Mouse (Mus musculus) cerebellum, adult 9-10 months (tissue): Measurements from ENCODE around the gene Pdpn.
"Not testable (repeated sequence)": the region's sequence is repeated elsewhere in the genome, so short reads cannot be mapped to it uniquely, and the experiment has no call there.

Experiments used
- DNase-seq: peaks from one replicate; pipeline ENCODE4 v3.0.0; 2022

Pdpn gene

DNA sequence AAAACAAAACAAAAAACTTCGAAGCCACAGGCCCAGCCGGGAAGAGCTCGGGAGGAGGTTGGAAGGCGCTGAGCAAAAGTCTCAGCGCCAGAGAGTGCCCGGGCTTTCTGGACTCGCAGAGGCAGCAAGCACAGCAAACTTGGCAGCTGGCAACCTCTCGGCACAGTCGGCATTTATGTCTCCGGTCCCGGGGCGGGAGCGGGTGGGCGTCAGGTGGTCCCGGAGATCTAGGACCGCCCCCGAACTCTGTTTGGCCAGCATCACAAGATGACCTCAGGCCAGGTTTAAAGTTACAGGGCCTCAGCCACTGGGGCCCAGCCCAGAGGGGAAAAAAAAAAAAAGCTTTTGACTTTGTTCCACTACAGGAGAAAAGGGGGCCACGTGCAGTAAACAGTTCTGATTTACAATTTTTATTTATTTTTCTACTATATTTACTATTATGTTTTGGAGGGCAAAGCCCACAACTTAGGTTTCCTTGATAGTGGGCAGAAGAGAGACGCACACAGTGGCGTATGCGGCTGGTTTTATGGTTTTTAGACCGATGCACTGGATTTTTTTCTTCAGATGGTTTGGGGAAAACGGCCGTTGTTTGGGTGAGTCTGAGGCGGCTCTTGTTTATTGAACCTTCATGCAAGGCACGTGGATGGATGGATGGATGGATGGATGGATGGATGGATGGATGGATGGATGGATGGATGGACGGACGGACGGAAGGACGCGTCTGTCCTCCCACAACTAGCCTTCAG is at the start of gene Pdpn:
Gene Pdpn (minus strand): TSS at position 240 of the 746 bp plus-strand sequence.
- no peak for DNase-seq

DNA sequence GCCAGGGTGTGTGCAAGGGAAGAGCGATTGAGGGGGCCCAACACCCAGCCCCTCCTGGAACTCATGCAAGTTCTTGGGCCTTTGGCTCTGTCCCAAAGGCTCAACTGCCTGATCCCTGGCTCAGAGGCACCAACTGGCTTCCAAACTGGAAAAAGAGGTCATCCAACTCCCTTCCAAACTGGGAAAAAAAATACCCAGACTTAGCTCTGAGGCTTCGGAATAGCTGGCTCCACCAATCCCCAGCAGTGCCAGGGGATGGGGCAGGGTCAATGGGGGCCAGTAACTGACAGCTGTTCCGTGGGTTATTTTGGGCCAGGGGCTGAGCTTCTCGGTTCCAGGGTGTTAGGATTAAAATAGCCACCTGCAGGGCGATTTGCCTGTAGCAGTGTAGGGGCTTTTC is 49.3 kb upstream of the Pdpn start:
- peak; percentile 34 for DNase-seq

DNA sequence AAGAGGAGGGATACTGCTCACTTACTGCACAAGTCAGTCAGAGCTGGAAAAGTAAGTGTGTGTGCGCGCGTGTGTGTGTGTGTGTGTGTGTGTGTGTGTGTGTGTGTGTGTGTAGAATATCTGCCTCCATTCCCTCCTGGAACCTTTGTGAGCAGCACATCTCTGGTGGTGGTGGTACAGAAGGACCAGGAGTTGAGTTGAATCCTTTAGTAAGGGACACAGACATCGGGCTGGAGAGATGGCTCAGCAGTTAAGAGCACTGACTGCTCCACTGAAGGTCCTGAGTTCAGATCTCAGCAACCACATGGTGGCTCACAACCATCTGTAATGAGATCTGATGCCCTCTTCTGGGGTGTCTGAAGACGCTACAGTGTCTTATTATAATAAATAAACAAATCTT is 46.1 kb upstream of the Pdpn start:
- not testable (repeated sequence) for DNase-seq

DNA sequence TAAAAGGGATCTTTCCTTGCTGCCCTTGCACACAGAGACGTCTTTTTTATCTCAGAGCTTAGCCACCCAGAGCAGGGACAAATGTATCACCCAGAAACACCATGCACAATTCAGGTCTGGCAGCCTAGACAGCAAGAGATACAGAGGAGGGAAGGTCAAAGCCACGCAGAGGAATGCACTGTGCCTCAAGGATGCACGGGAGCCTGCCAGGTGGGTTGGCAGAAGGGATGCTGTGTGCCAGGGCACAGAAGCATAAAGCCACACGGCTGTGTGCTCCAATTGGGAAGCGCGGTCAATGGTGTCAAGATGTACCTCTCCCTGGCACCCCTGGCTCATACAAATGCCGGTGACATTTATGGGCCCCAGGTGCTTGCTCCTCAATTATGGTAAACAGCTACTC is 42.1 kb upstream of the Pdpn start:
- no peak for DNase-seq

DNA sequence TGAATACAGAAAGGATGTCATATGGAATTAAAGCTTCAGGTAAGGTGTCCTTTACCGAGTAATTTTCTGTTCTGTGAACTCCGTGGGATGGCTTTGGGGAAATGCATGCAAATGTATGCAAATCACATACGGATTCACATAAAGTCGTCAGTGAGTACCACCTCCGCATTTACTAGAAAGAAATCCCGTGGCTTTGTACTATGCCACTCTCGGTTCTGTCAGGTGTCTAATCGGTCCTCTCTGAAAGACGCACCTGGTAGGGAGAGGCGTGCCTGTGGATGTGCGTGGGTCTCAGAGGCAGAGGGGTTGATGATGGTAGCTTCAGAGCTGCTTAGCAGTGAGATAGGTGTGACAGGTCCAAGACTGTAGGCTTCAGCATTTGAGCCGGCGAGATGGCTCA is 40.4 kb upstream of the Pdpn start:
- DNase-seq: no peak

DNA sequence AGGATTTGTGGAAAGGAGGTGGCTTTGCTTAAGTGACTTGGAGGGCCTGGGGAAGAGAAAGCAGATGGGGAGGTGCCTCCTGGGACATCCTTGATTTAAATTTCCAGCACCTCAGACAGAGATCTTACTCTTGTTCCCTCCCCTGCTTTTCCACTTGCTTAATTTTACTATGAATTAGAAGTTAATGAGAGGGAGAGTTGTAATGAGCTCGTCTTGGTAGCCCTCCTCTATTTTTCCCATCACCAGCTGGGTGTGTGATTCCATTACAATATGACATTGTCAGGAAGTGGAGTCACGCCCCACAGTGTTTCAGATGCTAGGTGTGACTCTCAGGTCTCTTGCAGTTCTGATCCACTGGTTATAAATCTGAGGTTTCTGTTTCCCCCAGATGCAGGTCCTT is 36.7 kb upstream of the Pdpn start:
- no peak for DNase-seq

DNA sequence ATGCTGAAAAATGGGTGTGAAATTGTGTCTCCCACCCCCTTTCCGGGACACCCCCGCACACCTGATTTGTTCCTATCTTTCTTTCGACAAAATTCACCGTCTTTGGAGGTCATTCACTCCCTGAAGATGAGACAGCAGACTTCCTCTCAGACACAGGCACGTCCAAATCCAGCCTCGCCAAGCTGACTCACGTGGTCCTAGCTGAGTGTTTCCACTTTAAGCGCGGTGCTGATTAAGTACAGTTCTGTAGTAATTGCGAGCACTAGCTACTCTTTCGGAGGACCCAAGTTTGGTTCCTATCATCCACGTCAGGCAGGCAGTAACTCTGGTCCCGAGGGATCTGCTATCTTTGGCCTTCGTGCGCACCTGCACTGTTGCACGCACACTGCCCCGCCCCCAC is 35.6 kb upstream of the Pdpn start:
- DNase-seq: no peak

DNA sequence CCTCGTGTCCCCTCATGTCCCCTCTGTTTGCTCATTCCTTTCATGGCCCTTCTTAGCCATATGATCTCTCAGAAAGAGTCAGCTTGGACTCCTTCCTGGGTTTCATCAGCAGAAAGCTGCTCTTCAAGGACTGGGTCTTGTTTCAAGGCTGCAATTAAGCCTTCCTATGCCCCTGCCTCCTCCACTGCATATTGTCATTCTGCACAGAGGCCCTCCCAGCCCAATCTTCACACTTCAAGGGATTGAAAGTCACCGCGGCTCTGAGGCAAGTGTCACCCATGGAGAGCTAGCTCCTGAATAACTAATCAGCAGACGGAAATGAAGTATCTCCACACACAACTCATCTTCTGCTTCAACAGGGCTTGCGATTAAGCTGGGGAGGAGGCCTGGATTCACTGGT is 34.8 kb upstream of the Pdpn start:
- no peak for DNase-seq

DNA sequence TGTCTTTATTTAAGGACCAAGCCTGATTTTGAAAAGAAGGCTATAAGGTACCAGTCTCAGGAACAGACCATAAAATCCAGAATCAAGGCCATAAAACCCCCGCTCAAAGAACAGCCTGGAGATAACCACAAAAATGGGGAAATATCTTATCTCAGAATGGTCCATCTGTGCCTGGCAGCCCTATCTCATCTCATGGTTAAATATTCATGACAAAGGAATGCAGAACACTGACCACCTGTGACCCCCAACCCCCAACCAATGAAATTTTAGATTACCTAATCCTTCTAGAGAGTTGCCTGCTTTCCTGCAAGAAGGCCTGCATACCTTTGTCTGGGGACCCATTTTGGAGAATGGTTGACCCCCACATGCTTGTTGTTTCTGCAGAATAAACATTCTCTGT is 32.4 kb upstream of the Pdpn start:
- DNase-seq: no peak

DNA sequence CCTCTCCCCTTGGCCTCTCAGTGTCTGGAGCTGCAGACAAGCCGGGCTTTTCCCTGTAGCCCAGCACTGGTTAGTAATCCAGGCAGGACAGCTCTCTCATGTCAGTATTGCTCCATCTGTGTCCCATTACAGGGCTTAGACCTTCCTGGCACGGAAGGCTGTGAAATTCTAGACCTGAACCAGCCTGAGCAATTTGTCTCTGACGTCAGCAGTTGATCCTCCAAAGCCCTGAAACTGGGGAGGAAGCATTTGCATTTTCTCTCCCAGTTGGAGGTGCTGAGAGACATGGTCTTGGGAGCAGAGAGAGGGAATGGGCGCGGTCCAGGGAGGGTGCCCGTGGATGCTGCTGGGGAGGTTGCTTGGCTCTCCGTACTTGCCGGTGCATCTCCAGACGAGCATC is 31.2 kb upstream of the Pdpn start:
- DNase-seq: no peak

DNA sequence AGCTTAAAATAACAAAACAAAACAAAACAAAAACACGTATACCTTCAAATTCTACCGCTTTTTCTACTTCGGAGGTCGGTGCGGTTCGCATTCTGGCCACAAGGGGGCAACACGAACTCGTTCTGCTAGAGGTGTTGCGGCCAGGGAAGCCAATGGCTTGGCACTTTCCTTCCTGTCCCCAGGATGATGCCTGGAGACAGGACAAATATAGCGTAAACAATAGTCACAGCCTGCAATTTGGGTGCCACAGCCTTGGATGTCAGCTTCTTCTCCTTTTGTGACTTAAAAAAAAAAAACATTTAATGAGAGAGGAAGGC is 26.2 kb upstream of the Pdpn start:
- DNase-seq: peak; percentile 78

DNA sequence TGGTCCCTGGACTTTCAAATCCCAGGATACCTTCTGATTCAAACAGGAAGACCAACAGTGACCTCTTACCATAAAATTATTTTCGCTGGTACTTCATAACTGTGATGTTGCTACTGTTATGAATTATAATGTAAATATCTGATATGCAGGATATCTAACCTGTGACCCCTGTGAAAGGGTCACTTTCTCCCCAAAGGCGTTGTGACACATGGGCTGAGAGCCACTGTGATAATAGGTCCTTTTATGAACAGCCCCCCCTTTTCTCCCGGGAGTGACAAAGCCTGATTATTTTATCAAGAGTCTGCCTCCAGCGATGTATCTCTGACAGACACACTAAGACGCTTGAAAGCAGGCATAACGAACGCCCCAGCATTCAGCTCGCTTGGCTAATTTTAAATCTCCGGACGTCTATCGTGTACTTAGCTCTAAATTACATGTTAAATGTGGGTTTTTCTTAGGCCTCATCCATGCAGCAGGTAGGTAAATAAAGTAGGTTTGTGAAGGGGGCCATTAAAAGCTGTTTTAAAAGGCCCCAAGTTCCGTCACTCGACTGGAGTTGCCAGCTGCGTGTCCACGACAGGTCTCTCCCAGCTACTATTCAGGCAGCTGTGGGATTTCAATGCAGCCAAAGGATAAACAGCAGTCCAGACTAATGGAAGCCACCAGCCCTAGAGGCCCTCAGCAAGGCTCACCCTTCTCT is 25.7 kb upstream of the Pdpn start:
- DNase-seq: no peak

DNA sequence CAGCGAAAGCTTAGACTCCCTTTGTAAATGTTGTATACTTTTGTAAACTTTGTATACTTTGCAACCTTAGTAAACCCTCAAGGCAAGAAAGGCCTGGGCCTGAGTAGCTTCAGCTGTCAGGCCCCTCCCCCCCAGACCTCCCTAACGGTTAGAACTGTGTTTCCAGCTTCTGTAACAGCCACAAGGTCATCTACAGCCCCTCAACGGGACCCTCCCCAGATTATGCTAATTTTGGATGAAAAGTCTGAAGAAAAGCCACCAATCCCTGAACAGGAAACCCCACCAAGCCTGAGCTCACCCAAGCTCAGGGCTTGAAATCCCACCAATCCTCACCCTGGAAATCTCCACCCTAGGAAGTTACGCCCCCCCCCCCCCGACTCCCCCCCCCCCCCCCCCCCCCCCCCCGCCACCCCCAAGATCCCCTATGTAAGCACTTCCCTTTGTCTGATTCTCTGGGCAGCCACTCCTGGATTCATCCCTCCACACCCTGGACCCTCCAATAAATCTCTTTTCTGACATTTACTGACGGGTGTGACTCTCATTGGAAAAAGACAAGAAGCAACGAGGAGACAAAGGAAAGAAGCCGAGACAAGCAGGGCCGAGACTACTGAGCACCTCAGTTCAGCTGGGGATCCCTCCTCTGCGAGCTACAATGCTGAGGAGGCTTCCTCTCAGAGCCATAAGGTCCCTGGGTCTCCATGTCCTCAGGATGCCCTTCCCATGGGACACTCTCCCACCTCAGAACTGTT is 25.0 kb upstream of the Pdpn start:
- no peak for DNase-seq

DNA sequence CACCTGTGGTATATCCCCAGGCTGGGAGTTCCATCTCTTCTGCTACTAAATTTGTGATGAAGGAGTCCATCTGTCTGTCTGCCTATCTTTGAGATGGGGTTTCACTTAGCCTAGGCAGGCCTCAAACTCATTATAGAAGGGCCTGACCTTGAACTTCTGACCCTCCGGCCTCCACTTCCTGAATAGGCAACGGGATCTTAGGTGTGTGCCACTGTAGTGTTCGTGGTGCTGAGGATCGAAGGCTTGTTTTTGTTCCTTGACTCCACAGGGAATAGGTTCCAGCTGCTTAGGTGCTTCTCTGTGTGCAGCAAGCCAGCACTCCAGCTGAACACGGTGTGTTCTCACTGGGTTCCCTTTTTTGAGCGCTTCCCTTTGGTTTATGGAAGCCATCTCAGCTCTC is 13.9 kb upstream of the Pdpn start:
- DNase-seq: no peak

DNA sequence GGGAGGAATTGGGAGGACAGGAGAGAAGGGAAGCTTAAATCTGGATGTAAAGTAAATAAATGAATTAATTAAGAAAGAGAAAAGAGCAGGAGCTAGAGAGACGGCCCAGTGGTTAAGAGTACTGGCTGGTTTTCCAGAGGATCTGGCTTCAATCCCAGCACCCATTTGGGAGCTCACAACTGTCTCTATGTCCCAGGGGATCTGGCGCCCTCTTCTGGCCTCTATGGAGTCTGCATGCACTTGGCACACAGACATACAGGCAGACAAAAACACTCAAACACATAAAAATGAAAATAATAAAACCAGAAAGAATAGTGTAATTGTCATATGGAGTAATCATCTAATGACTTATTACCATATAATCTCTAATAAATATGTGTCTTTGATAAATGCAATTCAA is 12.0 kb upstream of the Pdpn start:
- DNase-seq: no peak

DNA sequence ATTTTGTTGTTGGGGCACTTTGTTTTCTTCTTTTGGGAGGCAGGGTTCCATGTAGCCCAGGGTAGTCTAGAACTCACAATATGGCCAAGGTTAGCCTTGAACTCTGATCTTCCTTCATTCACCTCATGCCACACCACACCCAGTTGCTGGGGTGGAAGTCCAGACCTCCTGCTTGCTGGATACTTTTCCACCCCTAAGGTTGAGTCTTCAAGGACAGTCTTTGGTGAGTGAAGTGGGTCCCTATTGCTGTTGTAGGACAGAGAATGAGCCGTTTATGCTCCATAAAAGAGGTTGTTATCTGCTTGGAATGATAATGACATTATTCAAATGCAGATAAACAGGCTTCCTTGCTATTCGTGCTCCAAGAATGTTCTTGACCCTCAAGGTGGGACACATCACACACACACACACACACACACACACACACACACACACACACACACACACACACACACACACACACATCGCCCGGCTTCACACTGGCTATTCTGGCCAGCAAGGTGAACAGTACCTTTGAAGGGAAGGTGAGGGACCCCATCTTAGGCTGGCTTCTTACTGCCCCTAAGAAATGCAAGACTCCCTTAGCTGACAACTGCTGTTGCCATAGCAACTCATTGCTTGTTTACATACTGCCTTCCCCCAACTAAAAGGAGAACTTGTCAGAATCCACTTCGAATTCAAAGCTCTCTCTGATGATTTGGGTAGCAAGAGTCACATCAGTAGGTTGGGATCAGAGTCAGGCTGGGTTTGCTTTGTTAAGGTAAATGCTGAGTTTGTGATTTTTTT is 6.8 kb upstream of the Pdpn start:
- no peak for DNase-seq

DNA sequence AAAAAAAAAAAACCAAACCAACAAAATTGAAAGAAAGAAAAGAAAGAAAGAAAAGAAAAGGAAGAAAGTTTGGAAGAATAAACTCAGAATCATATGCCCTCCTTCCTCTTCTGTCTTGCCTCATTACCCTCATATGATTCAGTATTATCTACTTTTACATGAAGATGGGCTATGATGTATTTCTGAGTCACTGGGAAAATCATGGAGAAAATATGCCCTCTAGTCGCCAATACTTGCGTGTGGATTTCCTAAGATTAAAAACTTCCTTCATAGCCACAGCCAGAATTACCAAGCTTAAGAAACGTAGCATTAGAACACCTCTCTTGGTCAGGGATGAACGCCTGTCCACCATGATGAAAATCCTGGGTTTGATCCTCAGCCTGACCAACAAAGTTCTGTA is 5.7 kb upstream of the Pdpn start:
- DNase-seq: no peak

DNA sequence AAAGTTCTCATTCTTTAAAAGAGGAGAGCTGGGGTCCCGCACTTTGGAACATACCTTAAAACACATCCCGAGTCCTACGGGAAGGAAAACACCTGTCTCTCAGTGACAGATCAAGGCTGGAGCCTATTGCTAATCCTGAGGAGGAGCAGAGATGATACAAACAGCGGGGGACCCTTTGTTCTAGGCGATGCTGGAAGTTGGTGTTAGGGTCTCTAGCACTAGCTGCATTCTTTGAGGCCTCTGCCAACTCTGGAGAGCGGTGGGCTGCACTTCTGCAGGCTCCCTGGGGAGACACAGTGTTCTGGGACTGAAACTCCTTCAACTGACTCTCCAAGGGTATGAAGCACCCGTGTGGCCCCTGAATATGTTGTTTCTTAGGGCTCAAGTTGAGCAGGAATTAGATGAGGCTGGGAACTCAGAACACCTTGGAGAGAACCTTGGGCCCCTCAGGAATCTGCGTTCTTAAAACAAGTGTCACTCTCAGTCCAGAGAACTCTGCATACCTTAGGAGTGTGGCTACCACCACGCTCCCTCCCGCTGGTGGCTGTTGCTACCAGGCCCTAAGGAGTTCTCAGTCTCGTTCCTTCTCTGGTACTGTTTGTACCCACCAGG is 3.0 kb upstream of the Pdpn start:
- no peak for DNase-seq

DNA sequence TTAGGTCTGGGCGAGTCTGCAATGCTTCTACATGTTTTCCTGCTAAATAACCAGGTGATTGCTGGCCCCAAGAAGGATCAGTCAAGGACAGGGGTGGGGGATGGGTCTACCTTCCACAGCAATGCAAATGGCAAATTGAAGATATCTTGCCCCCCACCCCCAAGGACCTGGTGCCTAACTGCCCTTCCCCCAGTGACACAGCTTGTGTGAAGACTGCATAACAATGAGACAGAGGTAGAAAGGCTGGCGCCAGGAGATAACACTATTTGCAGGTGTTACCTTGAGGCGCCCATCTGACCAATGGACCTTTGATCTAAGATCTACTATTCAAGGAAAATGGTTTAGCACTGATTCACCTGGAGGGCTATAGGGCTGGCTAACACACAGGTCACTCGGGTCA is 2.5 kb upstream of the Pdpn start:
- no peak for DNase-seq

DNA sequence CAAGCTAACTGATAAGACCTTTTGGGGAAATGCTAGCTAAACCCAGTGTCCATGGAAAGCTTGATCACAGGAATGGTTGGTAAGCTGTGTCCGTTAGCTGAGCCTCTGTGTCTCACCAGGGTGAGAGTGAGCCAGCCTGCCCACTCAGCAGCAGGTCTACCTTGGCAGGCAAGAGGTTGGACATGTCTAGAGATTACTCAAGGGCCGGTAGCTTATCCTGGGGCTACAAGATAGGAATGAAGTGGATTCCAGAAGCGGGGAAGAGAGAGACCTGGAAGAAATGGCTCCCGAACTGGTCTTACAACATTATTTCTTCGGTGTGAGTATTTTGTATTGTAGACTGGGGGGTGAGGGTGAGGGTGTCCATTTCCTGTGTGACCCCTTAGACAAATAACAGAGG is 1.7 kb upstream of the Pdpn start:
- DNase-seq: no peak

DNA sequence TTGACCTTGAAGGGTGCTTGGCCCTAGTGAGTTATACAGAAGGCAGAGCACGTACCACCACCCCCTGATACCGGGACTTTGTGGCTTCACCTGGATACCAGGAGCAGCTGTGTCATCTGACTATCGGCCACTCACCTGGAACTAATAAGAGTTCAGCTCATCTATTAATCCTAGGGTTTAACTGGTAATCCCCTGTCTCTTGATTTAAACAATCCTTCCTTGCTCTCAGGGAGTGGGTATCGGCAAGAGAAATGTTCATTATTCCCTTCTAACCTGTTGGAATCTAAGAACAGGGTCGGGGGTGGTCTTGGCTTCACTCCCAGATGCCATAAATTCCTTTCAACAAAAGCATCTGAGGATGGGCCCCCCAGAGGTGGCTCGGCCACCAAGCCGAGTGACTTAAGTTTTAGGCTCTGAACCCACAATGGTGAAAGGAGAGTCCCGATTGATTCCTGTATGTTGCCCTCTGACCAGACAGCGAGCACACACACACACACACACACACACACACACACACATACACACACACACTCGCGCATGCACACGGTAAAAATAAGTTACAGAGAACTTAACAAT is 837 bp upstream of the Pdpn start:
- no peak for DNase-seq

DNA sequence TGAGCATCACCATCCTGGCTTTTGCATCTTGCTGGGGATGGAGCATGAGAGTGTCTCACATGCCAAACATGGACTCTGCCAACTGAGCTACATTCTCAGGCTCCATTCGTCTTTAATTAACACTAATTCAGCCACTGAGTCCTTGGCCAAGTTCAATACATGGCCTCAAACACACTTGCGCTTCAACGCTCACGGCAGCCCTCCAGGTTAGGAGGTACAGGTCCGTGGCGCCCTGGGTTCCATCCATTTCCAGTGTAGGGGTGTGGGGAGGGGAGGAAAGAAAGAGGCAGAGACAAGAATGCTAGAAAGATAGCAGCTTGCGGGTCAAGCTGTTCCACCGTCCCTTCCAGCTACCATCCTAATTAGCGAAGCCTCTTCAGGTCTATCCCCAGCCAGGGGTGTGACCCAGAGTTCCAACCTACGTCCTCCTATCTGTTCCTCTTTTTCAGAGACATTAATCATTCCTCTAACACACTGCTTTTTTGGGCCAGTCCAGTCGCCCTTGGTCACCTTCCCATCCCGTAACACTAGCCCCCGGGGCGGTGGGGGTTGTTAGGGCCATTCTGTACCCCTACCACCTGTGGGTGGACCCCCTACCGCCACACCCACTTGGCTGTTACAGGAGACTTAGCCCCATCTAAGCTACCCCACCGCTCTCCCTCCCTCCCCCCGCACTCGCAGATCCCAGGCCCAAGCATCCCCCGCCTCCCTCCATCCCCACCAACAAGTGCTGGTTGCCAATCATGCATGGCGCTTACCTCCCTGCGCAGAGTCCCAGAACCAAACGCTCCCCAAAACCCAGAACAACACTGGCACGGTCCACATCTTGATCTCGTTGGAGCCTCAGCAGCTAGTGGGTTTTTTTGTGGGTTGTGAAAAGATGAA is 691 bp downstream of the Pdpn start:
- no peak for DNase-seq
